Mouse (Mus musculus): ENCODE measurements around the gene Smyd3. TPM values are rescaled to one million over a fixed set of nuclear protein-coding genes. Genes with fewer than 3 reads are reported as not detected.

Gene Smyd3
- polyA plus RNA-seq, 1 experiment from 2014 or later = 16.7 TPM

GRCm38 (mm10) chr1:179213381-179213780 is 304.5 kb downstream of the Smyd3 start:
- H3K4me2 ChIP-seq (ENCODE audit: low read depth, low read length) = no peak overlapping the region
- WGBS = 92% methylated on average over 9 of the region's 9 CpGs
- H3K4me1 ChIP-seq (ENCODE audit: control insufficient read depth, insufficient read depth, low read length) = no peaks in the 10 kb centered on the region; the same call in 1 of the 2 replicates
- ATAC-seq = no peak
- no peaks in the 10 kb centered on the region for H3K36me3 ChIP-seq (ENCODE audit: control insufficient read depth, insufficient read depth, low read length)
- no peaks in the 10 kb centered on the region for H3K9me3 ChIP-seq (ENCODE audit: control insufficient read depth, low read length)
- no peak overlapping the region for H3K9ac ChIP-seq (ENCODE audit: low read depth, low read length)
- no peaks in the 10 kb centered on the region for H3K27me3 ChIP-seq (replicated peaks; ENCODE audit: control insufficient read depth, insufficient read depth, low read length)
- no peak overlapping the region for H3K27ac ChIP-seq (ENCODE audit: low read length)
- no peak overlapping the region for H3K4me3 ChIP-seq (ENCODE audit: low read length)

- WGBS = 43% methylated on average over 7 of the region's 7 CpGs
- no peaks in the 10 kb centered on the region for H3K36me3 ChIP-seq (ENCODE audit: control insufficient read depth, insufficient read depth, low read length)
- H3K4me1 ChIP-seq (ENCODE audit: control insufficient read depth, insufficient read depth, low read length) = no peaks in the 10 kb centered on the region; the same call in 1 of the 2 replicates
- H3K27ac ChIP-seq (ENCODE audit: low read length) = no peak overlapping the region
- H3K9ac ChIP-seq (ENCODE audit: low read depth, low read length) = no peak overlapping the region
- ATAC-seq = no peak
- H3K4me3 ChIP-seq (ENCODE audit: low read length) = no peak overlapping the region
- H3K27me3 ChIP-seq (replicated peaks; ENCODE audit: control insufficient read depth, insufficient read depth, low read length) = no peaks in the 10 kb centered on the region
- H3K9me3 ChIP-seq (ENCODE audit: control insufficient read depth, low read length) = no peaks in the 10 kb centered on the region
- H3K4me2 ChIP-seq (ENCODE audit: low read depth, low read length) = no peak overlapping the region
Observed at GRCm38 (mm10) chr1:179212295-179212694, 305.5 kb downstream of the Smyd3 start.

GRCm38 (mm10) chr1:179211313-179211712 is 306.5 kb downstream of the Smyd3 start:
- ATAC-seq = no peak
- Histone ChIP-seq H3K4me1 (ENCODE audit: control insufficient read depth, insufficient read depth, low read length) (no peaks in the 10 kb centered on the region; the same call in 1 of the 2 replicates), H3K9ac (ENCODE audit: low read depth, low read length) (no peak overlapping the region), H3K36me3 (ENCODE audit: control insufficient read depth, insufficient read depth, low read length) (no peaks in the 10 kb centered on the region), H3K27me3 (replicated peaks; ENCODE audit: control insufficient read depth, insufficient read depth, low read length) (no peaks in the 10 kb centered on the region), H3K27ac (ENCODE audit: low read length) (no peak overlapping the region), H3K9me3 (ENCODE audit: control insufficient read depth, low read length) (no peaks in the 10 kb centered on the region), H3K4me3 (ENCODE audit: low read length) (no peak overlapping the region), H3K4me2 (ENCODE audit: low read depth, low read length) (no peak overlapping the region)
- 74% methylated on average over 4 of the region's 4 CpGs for WGBS

GRCm38 (mm10) chr1:179207846-179208595 is 309.8 kb downstream of the Smyd3 start:
- H3K27ac ChIP-seq (ENCODE audit: low read length) = no peak overlapping the region
- no peaks in the 10 kb centered on the region for H3K27me3 ChIP-seq (replicated peaks; ENCODE audit: control insufficient read depth, insufficient read depth, low read length)
- no peaks in the 10 kb centered on the region for H3K36me3 ChIP-seq (ENCODE audit: control insufficient read depth, insufficient read depth, low read length)
- no peak overlapping the region for H3K4me2 ChIP-seq (ENCODE audit: low read depth, low read length)
- 71% methylated on average over 12 of the region's 12 CpGs for WGBS
- H3K4me3 ChIP-seq (ENCODE audit: low read length) = no peak overlapping the region
- H3K4me1 ChIP-seq (ENCODE audit: control insufficient read depth, insufficient read depth, low read length) = no peaks in the 10 kb centered on the region; the same call in 1 of the 2 replicates
- H3K9ac ChIP-seq (ENCODE audit: low read depth, low read length) = no peak overlapping the region
- no peaks in the 10 kb centered on the region for H3K9me3 ChIP-seq (ENCODE audit: control insufficient read depth, low read length)
- no peak for ATAC-seq

GRCm38 (mm10) chr1:179207180-179207741 is 310.6 kb downstream of the Smyd3 start:
- Histone ChIP-seq H3K27me3 (replicated peaks; ENCODE audit: control insufficient read depth, insufficient read depth, low read length) (no peaks in the 10 kb centered on the region), H3K9me3 (ENCODE audit: control insufficient read depth, low read length) (no peaks in the 10 kb centered on the region), H3K4me3 (ENCODE audit: low read length) (no peak overlapping the region), H3K4me1 (ENCODE audit: control insufficient read depth, insufficient read depth, low read length) (no peaks in the 10 kb centered on the region; the same call in 1 of the 2 replicates), H3K9ac (ENCODE audit: low read depth, low read length) (no peak overlapping the region), H3K27ac (ENCODE audit: low read length) (no peak overlapping the region), H3K36me3 (ENCODE audit: control insufficient read depth, insufficient read depth, low read length) (no peaks in the 10 kb centered on the region), H3K4me2 (ENCODE audit: low read depth, low read length) (no peak overlapping the region)
- no peak for ATAC-seq
- 53% methylated on average over 9 of the region's 9 CpGs for WGBS

- Histone ChIP-seq H3K9me3 (ENCODE audit: control insufficient read depth, low read length) (no peaks in the 10 kb centered on the region), H3K36me3 (ENCODE audit: control insufficient read depth, insufficient read depth, low read length) (no peaks in the 10 kb centered on the region), H3K4me1 (ENCODE audit: control insufficient read depth, insufficient read depth, low read length) (0 out of 2 replicates have a peak, but pooled peaks cover 5% of the 10 kb centered on the region), H3K27ac (ENCODE audit: low read length) (0 out of 2 replicates have a peak overlapping the region, but pooled peaks have one; percentile 23), H3K27me3 (replicated peaks; ENCODE audit: control insufficient read depth, insufficient read depth, low read length) (no peaks in the 10 kb centered on the region), H3K9ac (ENCODE audit: low read depth, low read length) (no peak overlapping the region), H3K4me3 (ENCODE audit: low read length) (no peak overlapping the region), H3K4me2 (ENCODE audit: low read depth, low read length) (no peak overlapping the region)
- WGBS = 88% methylated on average over 9 of the region's 9 CpGs
- no peak for ATAC-seq
Observed at GRCm38 (mm10) chr1:179198517-179199200, 319.2 kb downstream of the Smyd3 start.

GRCm38 (mm10) chr1:179197821-179198516 is 319.9 kb downstream of the Smyd3 start:
- Histone ChIP-seq H3K27me3 (replicated peaks; ENCODE audit: control insufficient read depth, insufficient read depth, low read length) (no peaks in the 10 kb centered on the region), H3K9ac (ENCODE audit: low read depth, low read length) (no peak overlapping the region), H3K36me3 (ENCODE audit: control insufficient read depth, insufficient read depth, low read length) (no peaks in the 10 kb centered on the region), H3K4me2 (ENCODE audit: low read depth, low read length) (no peak overlapping the region), H3K27ac (ENCODE audit: low read length) (no peak overlapping the region; the same call in 1 of the 2 replicates), H3K4me3 (ENCODE audit: low read length) (no peak overlapping the region), H3K9me3 (ENCODE audit: control insufficient read depth, low read length) (no peaks in the 10 kb centered on the region), H3K4me1 (ENCODE audit: control insufficient read depth, insufficient read depth, low read length) (0 out of 2 replicates have a peak, but pooled peaks cover 5% of the 10 kb centered on the region)
- 46% methylated on average over 11 of the region's 11 CpGs for WGBS
- peak; percentile 42; the same call in 1 of the 2 replicates for ATAC-seq

GRCm38 (mm10) chr1:179197156-179197555 is 320.7 kb downstream of the Smyd3 start:
- H3K4me2 ChIP-seq (ENCODE audit: low read depth, low read length) = no peak overlapping the region
- no peaks in the 10 kb centered on the region for H3K9me3 ChIP-seq (ENCODE audit: control insufficient read depth, low read length)
- ATAC-seq = no peak
- H3K27ac ChIP-seq (ENCODE audit: low read length) = no peak overlapping the region
- H3K9ac ChIP-seq (ENCODE audit: low read depth, low read length) = no peak overlapping the region
- H3K4me1 ChIP-seq (ENCODE audit: control insufficient read depth, insufficient read depth, low read length) = 0 out of 2 replicates have a peak, but pooled peaks cover 5% of the 10 kb centered on the region
- H3K4me3 ChIP-seq (ENCODE audit: low read length) = no peak overlapping the region
- H3K36me3 ChIP-seq (ENCODE audit: control insufficient read depth, insufficient read depth, low read length) = no peaks in the 10 kb centered on the region
- WGBS = 55% methylated on average over 4 of the region's 4 CpGs
- H3K27me3 ChIP-seq (replicated peaks; ENCODE audit: control insufficient read depth, insufficient read depth, low read length) = no peaks in the 10 kb centered on the region

- ATAC-seq = no peak
- H3K27ac ChIP-seq (ENCODE audit: low read length) = no peak overlapping the region
Observed at GRCm38 (mm10) chr1:179196422-179196821, 321.4 kb downstream of the Smyd3 start.

More at GRCm38 (mm10) chr1:179196422-179196821, 321.4 kb downstream of the Smyd3 start:
- Histone ChIP-seq H3K36me3 (ENCODE audit: control insufficient read depth, insufficient read depth, low read length) (no peaks in the 10 kb centered on the region), H3K4me2 (ENCODE audit: low read depth, low read length) (no peak overlapping the region), H3K27me3 (replicated peaks; ENCODE audit: control insufficient read depth, insufficient read depth, low read length) (no peaks in the 10 kb centered on the region), H3K4me3 (ENCODE audit: low read length) (no peak overlapping the region), H3K4me1 (ENCODE audit: control insufficient read depth, insufficient read depth, low read length) (0 out of 2 replicates have a peak, but pooled peaks cover 5% of the 10 kb centered on the region), H3K9ac (ENCODE audit: low read depth, low read length) (no peak overlapping the region), H3K9me3 (ENCODE audit: control insufficient read depth, low read length) (no peaks in the 10 kb centered on the region)

Data from intestine, embryonic 16.5 days (tissue).